Mouse (Mus musculus): ENCODE results near the gene Sox6.
A peak's percentile ranks its signal among the peaks of the same experiment; 100 is the strongest.

Gene Sox6

DNA sequence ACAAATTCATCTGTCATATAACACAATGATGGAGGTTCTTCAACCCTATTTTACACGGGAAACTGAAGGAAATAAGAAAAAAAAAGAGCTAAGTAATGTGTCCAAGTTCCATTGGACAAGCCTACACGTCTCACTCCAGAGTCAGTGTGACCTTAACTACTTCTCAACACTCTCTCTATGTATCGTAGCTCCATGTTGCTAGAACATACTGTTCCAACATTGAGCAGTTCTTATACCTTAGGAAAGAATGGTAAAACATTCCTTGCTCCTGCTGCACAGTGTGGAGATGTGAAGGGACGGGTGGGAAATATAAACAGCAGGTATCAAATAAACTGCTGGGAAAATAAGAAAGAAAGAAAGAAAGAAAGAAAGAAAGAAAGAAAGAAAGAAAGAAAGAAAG is 209.3 kb downstream of the Sox6 start:
- no peak for DNase-seq

DNA sequence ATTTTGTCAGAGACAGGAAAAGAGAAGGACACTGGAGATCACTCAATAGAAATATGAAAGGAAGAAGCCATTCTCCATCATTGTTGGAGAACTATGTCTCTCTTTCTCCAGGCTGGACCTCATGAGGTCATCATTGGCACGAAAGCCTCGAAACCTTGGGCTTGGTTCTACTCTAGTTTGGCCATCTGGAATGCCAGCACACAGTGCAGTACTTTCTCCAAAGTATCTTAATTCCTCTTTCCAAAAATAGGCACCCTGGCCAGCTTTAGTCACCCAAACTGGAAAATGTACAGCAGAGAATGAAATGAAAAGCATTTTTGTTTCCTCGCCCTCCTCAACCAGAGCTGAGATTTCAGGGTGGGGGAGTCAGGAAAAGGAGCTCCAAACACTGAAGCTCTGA is 213.3 kb downstream of the Sox6 start:
- peak; percentile 13 for DNase-seq

DNA sequence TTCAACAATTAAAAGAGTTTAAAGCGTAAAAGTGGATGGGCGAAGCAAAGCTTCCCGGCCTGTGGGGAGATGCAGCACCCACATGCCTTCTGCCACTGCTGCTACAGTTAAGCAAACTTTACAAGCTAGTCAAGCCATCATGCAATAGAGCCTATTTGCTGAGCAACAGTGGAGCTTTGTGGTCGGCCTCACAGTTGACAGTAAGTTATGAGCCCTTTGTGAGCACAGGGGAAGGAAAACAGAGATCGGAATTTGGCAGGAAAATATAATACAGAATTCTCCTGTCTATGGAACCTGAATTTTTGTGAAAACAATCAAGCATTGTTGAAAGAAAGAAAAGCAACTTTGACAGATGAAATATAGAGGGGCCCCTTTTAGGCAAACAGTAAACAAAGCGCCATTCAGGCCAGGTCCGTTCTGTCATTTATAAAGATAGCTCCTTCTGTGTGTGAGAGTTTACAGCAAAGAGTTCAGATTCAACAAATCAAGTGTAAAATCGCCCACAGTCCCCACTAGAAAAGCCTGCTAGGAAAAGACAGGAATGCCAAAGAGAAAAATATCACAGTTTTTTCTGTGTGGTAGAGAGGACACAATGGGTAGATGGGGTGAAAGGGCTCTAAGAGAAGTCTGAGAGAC is 213.9 kb downstream of the Sox6 start:
- no peak for DNase-seq

DNA sequence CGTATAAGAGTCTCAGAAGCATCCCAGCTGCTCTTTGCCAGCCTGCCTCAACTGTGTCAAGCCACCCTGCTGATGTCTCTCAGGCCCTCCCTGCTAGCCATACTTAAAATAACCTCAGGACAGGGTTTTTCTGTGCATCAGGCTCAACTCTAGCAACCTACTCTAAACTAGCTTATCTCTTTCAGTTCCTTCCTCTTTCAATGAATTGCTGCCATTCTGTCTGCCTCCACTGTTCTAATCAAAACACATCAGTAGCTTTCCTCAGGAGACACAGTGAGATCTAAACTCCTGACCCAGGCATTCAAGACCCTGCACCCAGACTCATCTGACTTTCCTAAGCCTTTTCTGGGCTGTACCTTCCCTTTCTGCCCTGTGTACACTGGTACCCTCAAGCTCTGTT is 219.5 kb downstream of the Sox6 start:
- no peak for DNase-seq

DNA sequence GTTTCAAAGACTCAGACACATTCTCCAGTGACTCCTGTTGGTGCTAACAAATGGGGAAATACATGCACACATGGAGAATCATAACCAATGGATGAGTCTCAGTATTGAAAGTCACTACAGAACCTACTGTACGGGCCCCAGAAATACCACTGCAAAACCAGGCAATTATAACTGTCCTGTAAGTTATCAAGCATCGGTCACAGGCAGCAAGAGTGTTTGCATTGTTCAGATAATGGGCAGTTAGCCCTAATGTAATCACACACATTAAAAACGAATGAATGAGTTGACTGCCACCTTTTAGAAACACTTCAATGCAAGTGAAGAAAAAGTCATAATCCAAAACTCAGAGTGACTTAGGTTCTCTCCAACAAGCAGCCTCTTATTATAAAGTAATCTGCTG is 235.3 kb downstream of the Sox6 start:
- DNase-seq: no peak

DNA sequence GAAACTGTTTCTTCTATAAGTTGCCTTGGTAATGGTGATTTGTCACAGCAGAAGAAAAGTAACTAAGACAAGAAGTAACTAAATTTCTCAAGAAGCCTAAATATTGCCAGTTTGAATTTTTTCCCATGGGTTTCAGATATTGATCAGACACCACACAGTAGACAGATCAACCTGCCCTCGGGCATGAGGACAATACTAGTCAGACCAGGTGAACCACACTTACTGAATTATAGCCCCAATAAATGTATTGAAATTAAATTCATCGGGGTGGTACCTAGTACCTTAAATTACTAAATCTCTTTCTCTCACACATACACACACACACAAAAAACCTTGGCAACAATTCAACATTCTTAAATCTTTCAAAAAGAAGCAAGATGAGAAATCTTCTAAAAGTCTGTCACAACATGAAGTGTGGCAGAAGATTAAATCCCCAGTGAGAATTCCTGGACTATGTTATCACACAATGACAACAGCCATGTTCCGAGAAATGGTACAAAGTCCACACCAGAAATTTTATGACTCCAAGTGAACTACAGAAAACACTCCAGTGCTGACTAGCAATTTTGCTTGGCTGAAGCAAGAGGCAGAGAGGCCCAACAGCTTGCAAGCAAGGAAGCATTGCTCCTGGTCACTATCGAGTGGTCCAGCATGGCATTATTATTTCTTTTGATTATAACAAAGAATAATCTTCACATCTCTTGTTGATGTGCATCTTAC is 244.3 kb downstream of the Sox6 start:
- no peak for DNase-seq

DNA sequence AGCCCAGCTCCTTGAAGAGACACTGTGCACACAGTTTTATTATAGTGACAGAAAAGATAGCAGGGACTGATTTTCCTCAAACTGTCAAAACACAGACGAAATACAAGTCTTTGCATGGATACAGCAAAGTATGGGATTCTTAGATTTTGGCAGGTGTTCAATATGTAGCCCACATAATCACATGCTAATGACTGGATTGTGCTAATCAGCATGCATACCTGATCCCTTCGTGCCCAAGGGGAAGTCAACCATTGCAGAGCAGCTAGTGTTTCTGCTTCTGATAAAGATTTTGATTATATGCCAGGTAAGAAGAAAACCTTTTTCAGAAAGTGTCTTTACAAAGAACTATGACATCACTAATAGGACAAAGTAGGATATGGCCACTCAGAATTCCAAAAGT is 245.8 kb downstream of the Sox6 start:
- no peak for DNase-seq

DNA sequence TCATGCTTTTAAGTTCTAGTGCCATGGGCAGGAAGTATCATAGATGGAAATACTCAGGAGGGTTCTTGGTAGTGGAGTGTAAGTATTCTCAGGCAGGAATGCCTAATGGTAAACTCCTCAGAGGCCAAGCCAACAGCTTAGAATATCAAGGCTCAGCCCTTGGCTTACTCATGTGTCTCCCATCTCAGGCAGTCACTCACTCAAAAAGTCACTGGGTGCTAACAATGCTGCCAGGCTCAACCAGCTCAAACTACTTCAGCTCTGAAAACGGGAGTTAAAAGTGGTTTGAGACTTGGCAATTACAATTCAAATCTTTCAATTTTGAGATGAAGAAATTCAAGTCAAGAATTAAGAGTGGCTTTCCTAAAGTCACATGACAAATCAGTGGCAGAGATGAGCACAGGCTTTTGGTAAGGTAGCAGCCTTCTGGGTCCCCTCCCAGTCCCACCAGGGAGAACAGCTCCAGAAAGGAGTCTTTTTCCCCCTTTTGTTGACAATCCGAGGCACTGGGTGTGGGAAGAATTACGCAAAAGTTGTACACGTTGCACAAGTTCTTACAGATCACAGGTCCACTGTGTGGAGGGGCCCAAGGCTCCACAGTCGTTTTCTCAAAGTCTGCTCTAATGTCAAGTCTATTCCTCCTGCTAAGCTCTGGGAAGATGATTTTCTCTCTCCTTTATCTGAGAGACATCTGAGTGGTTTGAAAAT is 249.3 kb downstream of the Sox6 start:
- no peak for DNase-seq

DNA sequence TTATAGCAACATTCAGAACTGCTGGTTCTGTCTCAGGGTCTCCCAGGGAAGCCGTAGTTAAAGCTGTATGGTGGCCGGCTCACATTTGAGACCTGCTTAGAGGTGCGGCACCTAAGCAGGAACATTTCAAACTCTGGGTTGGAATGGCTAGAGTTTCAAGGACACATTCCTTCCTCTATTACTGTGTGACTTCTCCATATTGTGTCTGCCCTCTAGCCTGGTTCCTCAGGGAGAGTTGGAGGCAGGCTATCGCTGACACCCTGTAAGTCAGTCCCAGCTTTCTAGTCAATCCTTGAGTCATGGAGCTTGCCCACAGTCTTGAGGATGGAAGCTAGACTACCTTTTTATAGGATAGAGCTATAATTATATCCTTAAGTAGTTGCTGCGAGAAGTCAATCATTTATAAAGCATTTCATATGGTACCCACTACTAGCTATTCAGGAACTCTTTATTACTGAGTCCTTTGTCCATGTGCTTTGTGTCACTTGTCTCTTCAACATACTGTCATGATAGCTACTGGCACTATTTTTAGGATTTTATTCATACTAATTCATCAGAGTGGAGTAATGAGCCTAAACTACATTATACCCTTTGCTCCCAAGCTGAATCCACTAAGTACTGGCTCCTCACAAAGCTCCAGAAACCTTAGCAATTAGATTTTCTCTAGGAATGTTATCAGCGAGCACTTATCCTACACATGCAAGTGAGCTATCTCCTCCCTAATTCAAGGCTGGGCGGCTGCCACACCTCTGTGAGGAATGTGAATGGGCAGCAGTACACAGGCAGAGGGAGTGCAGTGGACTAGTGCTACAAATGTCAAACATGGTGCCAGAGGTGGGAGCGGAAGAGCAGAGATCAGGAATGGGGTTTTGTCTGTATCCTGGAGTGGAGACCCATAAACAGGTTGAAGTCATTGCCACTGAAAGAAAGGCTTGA is 254.3 kb downstream of the Sox6 start:
- DNase-seq: no peak

DNA sequence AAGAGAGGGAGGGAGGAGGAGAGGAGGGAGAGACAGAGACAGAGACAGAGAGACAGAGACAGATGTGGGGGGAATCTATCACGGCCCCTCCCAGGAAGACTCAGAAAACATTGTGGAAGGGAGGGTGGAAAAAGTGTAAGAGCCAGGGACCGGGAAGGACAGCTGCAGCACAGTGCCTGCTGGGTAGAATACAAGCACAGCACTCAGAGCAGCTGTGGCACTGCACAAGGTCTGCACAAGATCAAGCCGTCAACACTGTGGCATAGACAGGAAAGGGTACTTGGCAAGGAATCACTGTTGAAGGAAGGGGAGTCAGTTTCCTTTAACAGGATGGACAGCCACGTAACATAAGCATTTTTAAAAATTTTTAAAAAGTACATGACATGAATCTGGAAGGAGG is 258.4 kb downstream of the Sox6 start:
- no peak for DNase-seq

DNA sequence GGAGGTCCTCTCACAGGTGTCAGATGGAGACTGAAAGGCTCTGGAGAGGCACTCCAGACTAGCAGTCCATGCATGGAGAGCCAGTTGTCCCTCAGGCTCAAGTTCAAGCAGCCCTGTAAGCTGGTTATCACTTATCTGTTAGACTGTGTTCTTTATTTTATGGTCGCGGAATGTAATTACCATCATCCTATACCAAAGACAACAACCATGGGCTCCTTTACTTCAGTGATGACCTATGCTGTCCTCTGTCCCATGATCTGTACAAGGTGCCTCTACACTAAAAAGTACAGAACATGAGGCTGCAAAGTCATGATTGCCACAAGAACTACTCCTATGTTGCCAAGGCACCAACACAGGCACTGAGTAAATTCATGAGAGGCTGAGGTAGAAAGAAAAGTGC is 259.1 kb downstream of the Sox6 start:
- no peak for DNase-seq

DNA sequence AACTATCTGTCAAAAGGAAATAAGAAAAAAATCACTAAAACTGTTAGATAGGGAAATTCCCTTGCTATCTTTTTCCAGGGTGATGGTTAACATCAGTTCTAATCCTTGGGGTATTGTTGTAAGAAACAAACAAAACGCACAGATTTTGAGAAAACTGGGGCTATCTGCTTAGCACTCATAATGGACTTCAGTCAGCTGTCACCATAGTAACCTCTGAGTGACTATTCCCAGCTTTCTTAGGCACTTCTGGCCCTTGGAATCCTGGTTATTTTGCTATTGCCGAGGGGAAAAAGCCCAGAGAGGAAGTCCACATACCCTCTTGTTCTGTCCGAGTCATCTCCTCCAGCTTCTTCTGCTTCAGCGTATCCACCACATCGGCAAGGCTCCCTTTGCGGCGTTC is 261.9 kb downstream of the Sox6 start:
- no peak for DNase-seq

DNA sequence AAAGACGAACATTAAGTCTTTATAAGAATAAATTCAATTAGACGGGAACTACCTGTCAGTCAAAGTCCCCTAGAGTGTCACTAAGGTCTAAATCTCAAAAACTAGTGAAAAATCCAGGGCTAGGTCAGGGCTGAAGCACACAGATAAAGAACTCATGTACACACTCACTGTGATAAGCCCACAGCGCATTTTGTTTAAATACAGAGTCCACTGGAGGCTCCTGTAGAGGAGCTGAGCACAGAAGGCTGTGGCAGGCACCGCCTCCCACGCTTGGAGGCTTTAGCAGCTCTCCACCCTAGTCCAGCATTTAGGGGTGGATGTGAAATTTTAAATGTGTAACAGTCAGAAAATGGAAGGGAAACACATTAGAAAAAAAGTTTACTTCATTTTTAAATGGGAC is 262.3 kb downstream of the Sox6 start:
- DNase-seq: no peak

DNA sequence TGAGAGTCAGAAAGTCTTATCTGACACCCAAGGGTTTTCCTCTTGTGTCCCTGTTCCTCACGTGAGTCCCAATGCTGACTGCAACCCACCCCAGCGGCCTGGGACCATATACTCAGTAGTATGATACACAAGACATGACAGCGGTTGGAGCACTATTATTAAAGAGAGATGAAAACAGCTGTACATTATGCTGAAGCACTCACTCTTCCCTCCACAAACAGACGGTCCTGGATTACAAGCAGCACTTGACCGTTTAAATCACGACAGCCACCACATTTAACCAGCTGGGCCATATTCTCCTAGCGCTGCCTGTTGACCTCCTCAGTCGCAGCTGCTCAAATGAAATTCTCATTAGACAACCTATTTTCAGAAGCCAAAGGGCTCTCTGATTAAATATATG is 272.3 kb downstream of the Sox6 start:
- DNase-seq: no peak

DNA sequence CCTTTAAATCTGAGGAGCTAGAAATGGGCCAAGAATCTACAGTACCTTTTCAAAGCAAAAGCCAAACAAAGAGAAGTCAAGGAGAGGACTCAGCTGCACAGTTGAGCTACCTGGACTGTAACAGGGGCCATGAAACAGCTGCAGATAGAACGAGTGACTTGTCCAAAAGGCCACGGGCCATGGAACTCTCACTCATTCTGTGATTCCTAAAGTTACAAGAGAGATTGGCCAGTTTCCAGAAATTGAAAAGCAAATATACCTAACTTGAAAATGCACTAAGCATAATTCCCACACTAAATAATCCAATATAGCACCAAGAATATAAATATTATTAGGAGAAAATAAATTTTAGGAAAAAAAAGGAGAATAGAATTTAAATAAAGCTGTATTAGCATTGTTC is 274.7 kb downstream of the Sox6 start:
- no peak for DNase-seq

DNA sequence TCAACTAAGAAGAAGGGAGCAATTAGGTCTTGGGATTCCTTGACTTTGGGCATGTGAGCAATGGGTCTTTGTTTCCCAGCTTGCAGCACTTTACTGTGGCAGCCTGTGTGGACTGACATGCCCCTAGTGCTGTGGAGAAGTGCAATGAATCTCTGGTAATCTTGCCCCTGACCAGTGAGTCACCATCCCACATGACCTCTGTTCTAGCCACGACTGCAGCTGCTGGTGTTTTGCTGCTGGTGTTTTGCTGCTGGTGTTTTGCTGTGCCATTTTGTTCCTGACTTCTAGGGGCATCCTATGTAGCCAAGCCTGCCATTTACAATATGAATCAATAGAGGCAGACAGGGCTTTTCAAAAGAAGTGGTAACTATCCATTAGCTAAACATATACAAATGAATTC is 280.4 kb downstream of the Sox6 start:
- DNase-seq: no peak

DNA sequence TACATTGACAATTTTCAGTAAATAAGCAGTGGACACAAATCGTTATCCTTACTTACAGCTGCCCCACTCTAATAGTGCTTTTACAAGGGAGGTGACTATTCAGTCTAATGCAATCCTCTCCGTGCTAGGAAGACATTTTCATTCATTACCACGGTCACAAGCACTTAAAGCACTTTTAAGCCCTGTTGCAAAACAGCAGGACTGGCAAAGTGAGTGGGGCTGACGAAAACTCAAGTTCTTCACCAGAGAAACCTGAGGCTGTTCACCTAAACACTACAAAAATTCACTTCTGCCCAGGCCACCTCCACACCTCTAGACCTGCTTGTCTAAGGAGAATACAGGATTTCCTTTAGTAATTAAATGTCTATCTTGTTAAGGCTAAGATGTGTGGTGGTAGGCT is 283.3 kb downstream of the Sox6 start:
- no peak for DNase-seq

DNA sequence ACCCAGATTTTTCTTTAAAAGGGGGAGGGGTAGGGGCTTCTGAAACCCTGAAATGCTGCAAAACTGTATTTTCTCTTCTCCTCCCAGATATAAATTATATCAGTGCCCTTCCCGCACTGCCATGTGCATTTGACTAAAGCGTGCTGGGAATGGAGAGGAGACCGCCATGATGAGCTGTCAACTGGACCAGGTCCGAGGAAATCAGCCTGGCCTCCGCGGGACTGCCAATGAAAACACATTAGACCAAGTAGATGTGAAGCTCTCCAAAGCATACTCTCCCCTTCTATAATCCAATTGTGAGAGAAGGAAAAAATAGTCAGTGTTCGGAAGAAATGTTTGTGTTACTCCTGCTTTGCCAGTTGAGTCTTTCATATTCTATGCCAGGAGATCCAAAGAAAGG is 284.4 kb downstream of the Sox6 start:
- no peak for DNase-seq

DNA sequence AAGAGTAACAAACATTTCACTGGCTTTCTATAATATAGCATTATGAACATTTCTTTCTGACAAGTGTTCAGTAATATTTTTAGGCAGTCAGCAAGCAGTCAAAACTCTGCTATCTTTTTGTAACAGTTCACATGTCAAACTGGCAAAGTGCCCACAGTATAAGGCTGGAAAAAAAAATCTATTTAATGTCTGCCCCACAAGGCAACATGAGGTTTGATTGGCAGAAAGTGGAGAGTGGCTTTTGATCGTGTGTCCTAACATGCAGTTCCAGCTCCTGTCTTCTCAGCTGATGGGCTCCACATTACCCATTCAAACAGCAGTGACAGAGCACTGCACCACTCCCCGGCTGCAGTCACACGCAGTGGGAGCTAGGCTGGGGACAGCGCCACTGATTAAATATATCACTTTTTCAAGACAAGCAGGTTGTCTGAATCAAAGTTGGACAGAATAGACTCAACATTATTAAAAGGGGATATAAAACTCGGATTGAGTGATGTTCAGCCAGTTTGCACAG is 286.4 kb downstream of the Sox6 start:
- DNase-seq: no peak

DNA sequence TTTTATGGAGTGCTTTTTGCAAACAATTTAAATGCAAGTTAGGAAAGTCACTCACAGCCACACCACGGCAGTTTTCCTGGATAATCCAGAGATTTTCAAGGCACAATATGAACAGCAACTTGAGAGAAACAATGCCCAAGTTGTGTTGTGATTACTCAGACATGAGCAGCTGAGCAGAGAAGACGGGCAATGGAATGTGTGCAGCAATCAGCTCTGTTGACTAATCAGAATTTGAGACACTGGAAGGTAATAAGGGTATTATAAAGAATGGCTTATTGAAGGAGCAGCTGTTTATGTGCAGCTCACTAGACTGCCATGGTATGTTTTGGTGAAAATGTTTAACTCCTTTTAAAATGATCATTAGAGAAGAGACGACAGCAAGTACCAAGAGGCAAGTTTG is 287.5 kb downstream of the Sox6 start:
- no peak for DNase-seq

DNA sequence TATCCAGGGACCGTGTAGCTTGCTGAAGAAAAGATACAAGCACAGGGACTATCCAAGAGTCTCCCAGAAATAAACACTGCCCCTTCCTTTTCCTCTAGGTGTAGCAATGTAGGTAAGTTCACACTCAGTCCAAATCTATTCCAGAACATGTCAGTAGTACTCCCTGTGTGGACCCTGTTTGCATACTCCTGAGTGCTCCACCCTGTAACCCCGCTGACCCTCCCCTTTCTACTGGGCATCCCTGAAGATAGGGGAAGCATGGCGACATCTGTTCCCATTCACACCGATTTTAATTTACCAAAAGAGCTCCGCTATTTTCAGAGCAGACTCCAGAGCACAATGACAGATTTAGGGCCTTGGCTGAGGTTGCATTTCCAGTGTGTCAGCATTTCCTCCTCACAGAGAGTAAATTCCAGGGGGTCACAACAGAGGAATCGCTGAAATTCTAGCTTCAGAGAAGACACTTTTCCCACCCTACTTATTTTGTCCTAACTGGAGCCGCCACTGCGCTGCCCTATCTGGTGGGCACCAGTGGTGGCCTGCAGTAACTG is 288.2 kb downstream of the Sox6 start:
- DNase-seq: no peak

DNA sequence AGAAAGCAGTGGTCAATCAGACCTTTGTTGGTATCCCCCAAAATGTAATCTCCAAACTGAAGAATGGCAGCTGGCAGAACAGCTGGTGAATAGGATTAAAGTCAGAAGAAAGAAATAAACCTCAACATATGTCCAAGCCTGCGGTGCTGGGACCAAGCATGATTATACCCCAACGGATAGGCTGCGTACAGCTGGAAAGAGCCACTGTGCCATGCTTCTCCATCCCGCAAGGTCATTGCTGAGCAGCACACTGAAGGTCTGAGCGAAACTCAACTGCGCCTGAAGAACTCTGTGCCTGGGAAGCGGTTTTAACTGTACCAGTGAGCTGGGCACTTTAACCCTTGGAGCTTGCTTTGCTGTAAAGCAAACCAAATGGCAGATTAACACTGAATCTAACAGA is 291.1 kb downstream of the Sox6 start:
- DNase-seq: no peak

Data from cerebellum, adult 8-10 months (tissue).